25 mouse cellular contexts compared by ENCODE assay signal in genomic region chr8:94227381-94227939, GRCm38 (mm10). TPM values are rescaled to one million over a fixed set of nuclear protein-coding genes. Genes with fewer than 3 reads are reported as not detected.
DNase-seq lines count a peak whose midpoint lies in the region; TF ChIP-seq lines count a peak whose summit lies in the region.
"Had no signal": no experiment of that assay in that cellular context is flagged by ENCODE, and none has a peak within 500 bp of the region (broad histone marks: within the 10 kb centered on the region; RNA-seq: fewer than 3 reads in every experiment).

No protein-coding gene starts in this region.

- peaks cover 68% of the 10 kb centered on the region for H3K36me3 ChIP-seq in forebrain, embryonic 10.5 days (replicated peaks)

- H3K9me3 ChIP-seq in forebrain, embryonic 10.5 days, result no peaks in the 10 kb centered on the region
- H3K9me3 ChIP-seq: embryonic facial prominence, embryonic 15.5 days; forebrain, embryonic 12.5 days; heart, embryonic 13.5 days; hindbrain, embryonic 15.5 days; intestine, embryonic 15.5 days; limb, embryonic 10.5 days had no signal

- no peak for TF ChIP-seq CTCF in layer of hippocampus, adult 2 months (conservative IDR thresholded peaks at IDR 0.05)

- peak overlapping the region; percentile 13; the same call in 1 of the 2 replicates for H3K4me3 ChIP-seq in layer of hippocampus, adult 2 months
- no peak overlapping the region for H3K4me3 ChIP-seq in forebrain, embryonic 10.5 days
- H3K4me3 ChIP-seq: embryonic facial prominence, embryonic 15.5 days; forebrain, embryonic 12.5 days; heart, embryonic 13.5 days; hindbrain, embryonic 15.5 days; intestine, embryonic 15.5 days; limb, embryonic 10.5 days had no signal

- peak; percentile 57 for DNase-seq in layer of hippocampus, adult 11-12 months (ENCODE audit: low spot score)
- DNase-seq in layer of hippocampus, postnatal 25 days (ENCODE audit: extremely low spot score in 1 of 2, low spot score in 1 of 2), result no peak
- DNase-seq in right cerebral cortex, postnatal 25 days, result peak; percentile 32
- no peak for DNase-seq in right cerebral cortex, adult 2 months (ENCODE audit: low spot score in 2 of 2)
- peak; percentile 60 to 62 for DNase-seq in layer of hippocampus, adult 2 months (ENCODE audit: low spot score in 2 of 2)
- peak; percentile 65 for DNase-seq in telencephalon, adult 2 months (ENCODE audit: low read depth, low spot score)
- no peak for DNase-seq in forebrain, embryonic 10.5 days (ENCODE audit: extremely low spot score, low spot score)
- no peak for DNase-seq in kidney, postnatal 14 days
- DNase-seq: B cell, adult 2 months; cerebellum, adult 11 months; cerebellum, postnatal 25 days; gastrocnemius, postnatal 10 days; heart, adult 18-20 months; heart, postnatal 36 days; kidney, adult 9 months; kidney, postnatal 4 days; liver, postnatal 0 days; lung, postnatal 10 days; spleen, adult 18-20 months had no signal

- no peaks in the 10 kb centered on the region for H3K4me1 ChIP-seq in forebrain, embryonic 10.5 days
- H3K4me1 ChIP-seq: embryonic facial prominence, embryonic 15.5 days; forebrain, embryonic 12.5 days; heart, embryonic 13.5 days; hindbrain, embryonic 15.5 days; intestine, embryonic 15.5 days; limb, embryonic 10.5 days had no signal

- H3K27me3 ChIP-seq in forebrain, embryonic 10.5 days (ENCODE audit: poor library complexity, severe bottlenecking), result no peaks in the 10 kb centered on the region
- H3K27me3 ChIP-seq: embryonic facial prominence, embryonic 15.5 days; forebrain, embryonic 12.5 days; heart, embryonic 13.5 days; hindbrain, embryonic 15.5 days; intestine, embryonic 15.5 days had no signal

- 90% methylated on average over 7 of the region's 7 CpGs for WGBS in forebrain, embryonic 10.5 days

- peak overlapping the region; percentile 92 for H3K27ac ChIP-seq in layer of hippocampus, adult 2 months
- H3K27ac ChIP-seq in forebrain, embryonic 10.5 days, result no peak overlapping the region
- H3K27ac ChIP-seq: embryonic facial prominence, embryonic 15.5 days; forebrain, embryonic 12.5 days; heart, embryonic 13.5 days; hindbrain, embryonic 15.5 days; intestine, embryonic 15.5 days; limb, embryonic 10.5 days had no signal

RNA-seq across cellular contexts. Expression of gene Nup93, which starts 13.1 kb away (rescaled TPM):
- 10 to 100 TPM; 42.5 to 60.5 TPM for total RNA-seq in layer of hippocampus, postnatal 25 days (2021)
- 10 to 100 TPM; 62.9 to 66.3 TPM for total RNA-seq in layer of hippocampus, adult 2 months (2021)
- 155 and 164 TPM in 2 replicates for polyA plus RNA-seq in forebrain, embryonic 10.5 days (2016; fragmentation: Nextera tagmentation; extraction: Ambion mirVana)

RNA-seq across cellular contexts. Expression of gene Mt1, which starts 48.6 kb away (rescaled TPM):
- total RNA-seq in layer of hippocampus, postnatal 25 days (2021), result 100 to 1,000 TPM; 584 to 804 TPM
- total RNA-seq in layer of hippocampus, adult 2 months (2021), result 100 to 1,000 TPM; 636 to 650 TPM
- polyA plus RNA-seq in forebrain, embryonic 10.5 days (2016; fragmentation: Nextera tagmentation; extraction: Ambion mirVana), result 204 and 219 TPM in 2 replicates

RNA-seq across cellular contexts. Expression of gene Mt2, which starts 55.0 kb away (rescaled TPM):
- total RNA-seq in layer of hippocampus, postnatal 25 days (2021), result 100 to 1,000 TPM; 381 to 701 TPM
- total RNA-seq in layer of hippocampus, adult 2 months (2021), result 100 to 1,000 TPM; 545 to 546 TPM
- 55.1 and 68.7 TPM in 2 replicates for polyA plus RNA-seq in forebrain, embryonic 10.5 days (2016; fragmentation: Nextera tagmentation; extraction: Ambion mirVana)

Comparison
In these comparisons a context has a peak if more than half of its experiments do, and no peak if none do; other contexts are left out.
1. DNase-seq: peak in layer of hippocampus, adult 11-12 months (single experiment), right cerebral cortex, postnatal 25 days (single experiment), layer of hippocampus, adult 2 months (2 of 2) and telencephalon, adult 2 months (single experiment); none in layer of hippocampus, postnatal 25 days (0 of 2), right cerebral cortex, adult 2 months (0 of 2), forebrain, embryonic 10.5 days (single experiment) and kidney, postnatal 14 days (single experiment).